ENCODE assay signal across 22 mouse cellular contexts in genomic region chr1:131733474-131734180, GRCm38 (mm10). TPM values are rescaled to one million over a fixed set of nuclear protein-coding genes. Genes with fewer than 3 reads are reported as not detected.
A peak's percentile ranks its signal among the peaks of the same experiment; 100 is the strongest.
DNase-seq lines count a peak whose midpoint lies in the region; ATAC-seq and TF ChIP-seq lines count a peak whose summit lies in the region.
"Had no signal": no experiment of that assay in that cellular context is flagged by ENCODE, and none has a peak within 500 bp of the region (broad histone marks: within the 10 kb centered on the region; RNA-seq: fewer than 3 reads in every experiment).

No protein-coding gene starts in this region.

- peaks cover 14% of the 10 kb centered on the region for H3K4me1 ChIP-seq in midbrain, embryonic 10.5 days
- no peaks in the 10 kb centered on the region for H3K4me1 ChIP-seq in midbrain, embryonic 13.5 days (replicated peaks)
- H3K4me1 ChIP-seq in kidney, adult 2 months (ENCODE audit: control insufficient read depth, insufficient read depth, low read length), result peaks cover 16% of the 10 kb centered on the region; the same call in 1 of the 2 replicates
- H3K4me1 ChIP-seq: embryonic facial prominence, embryonic 12.5 days; hindbrain, embryonic 12.5 days; intestine, embryonic 15.5 days had no signal

- TF ChIP-seq POLR2A in kidney, adult 2 months (IDR thresholded peaks at IDR 0.05; ENCODE audit: low read depth, low read length), result no peak

- peak overlapping the region; percentile 58 for H3K27ac ChIP-seq in midbrain, embryonic 10.5 days (replicated peaks)
- H3K27ac ChIP-seq in midbrain, embryonic 13.5 days, result no peak overlapping the region
- H3K27ac ChIP-seq in kidney, adult 2 months (ENCODE audit: insufficient read depth, low read depth, low read length), result peak overlapping the region; percentile 29; the same call in 1 of the 2 replicates
- H3K27ac ChIP-seq: embryonic facial prominence, embryonic 12.5 days; forebrain, embryonic 15.5 days; heart, adult 2 months; hindbrain, embryonic 12.5 days; intestine, embryonic 15.5 days had no signal

- no peaks in the 10 kb centered on the region for H3K9me3 ChIP-seq in midbrain, embryonic 10.5 days (replicated peaks)
- no peaks in the 10 kb centered on the region for H3K9me3 ChIP-seq in midbrain, embryonic 13.5 days
- H3K9me3 ChIP-seq: embryonic facial prominence, embryonic 12.5 days; forebrain, embryonic 15.5 days; hindbrain, embryonic 12.5 days; intestine, embryonic 15.5 days had no signal

- H3K27me3 ChIP-seq in midbrain, embryonic 10.5 days (ENCODE audit: low read depth, poor library complexity, severe bottlenecking), result no peaks in the 10 kb centered on the region
- no peaks in the 10 kb centered on the region for H3K27me3 ChIP-seq in midbrain, embryonic 13.5 days
- no peaks in the 10 kb centered on the region for H3K27me3 ChIP-seq in kidney, adult 2 months (replicated peaks; ENCODE audit: control insufficient read depth, insufficient read depth, low read length)
- H3K27me3 ChIP-seq: embryonic facial prominence, embryonic 12.5 days; forebrain, embryonic 15.5 days; hindbrain, embryonic 12.5 days; intestine, embryonic 15.5 days had no signal

- H3K9ac ChIP-seq in midbrain, embryonic 13.5 days (replicated peaks), result no peak overlapping the region
- H3K9ac ChIP-seq: embryonic facial prominence, embryonic 12.5 days; forebrain, embryonic 15.5 days; hindbrain, embryonic 12.5 days; intestine, embryonic 15.5 days had no signal

- WGBS in midbrain, embryonic 10.5 days, result 52% methylated on average over 13 of the region's 13 CpGs
- WGBS in midbrain, embryonic 13.5 days, result 39% methylated on average over 13 of the region's 13 CpGs
- 44% methylated on average over 13 of the region's 13 CpGs for WGBS in kidney, adult 2 months

- H3K4me2 ChIP-seq in midbrain, embryonic 13.5 days (replicated peaks), result no peak overlapping the region
- H3K4me2 ChIP-seq: embryonic facial prominence, embryonic 12.5 days; forebrain, embryonic 15.5 days; hindbrain, embryonic 12.5 days; intestine, embryonic 15.5 days; liver, embryonic 11.5 days had no signal

- H3K4me3 ChIP-seq in midbrain, embryonic 10.5 days, result no peak overlapping the region
- H3K4me3 ChIP-seq in midbrain, embryonic 13.5 days (replicated peaks), result no peak overlapping the region
- H3K4me3 ChIP-seq in kidney, adult 2 months (ENCODE audit: insufficient read depth, low read depth, low read length), result no peak overlapping the region
- H3K4me3 ChIP-seq: embryonic facial prominence, embryonic 12.5 days; erythroblast, embryonic 14.5 days; forebrain, embryonic 15.5 days; heart, adult 2 months; hindbrain, embryonic 12.5 days; intestine, embryonic 15.5 days had no signal

- no peak for TF ChIP-seq CTCF in kidney, adult 2 months (conservative IDR thresholded peaks at IDR 0.05; ENCODE audit: insufficient read depth, insufficient read length, low read depth, low read length)

- H3K36me3 ChIP-seq in midbrain, embryonic 10.5 days, result no peaks in the 10 kb centered on the region
- H3K36me3 ChIP-seq in midbrain, embryonic 13.5 days, result no peaks in the 10 kb centered on the region
- no peaks in the 10 kb centered on the region for H3K36me3 ChIP-seq in kidney, adult 2 months (ENCODE audit: control insufficient read depth, insufficient read depth, low read length)
- H3K36me3 ChIP-seq: embryonic facial prominence, embryonic 12.5 days; forebrain, embryonic 15.5 days; hindbrain, embryonic 12.5 days; intestine, embryonic 15.5 days had no signal

- no peak for DNase-seq in midbrain, embryonic 10.5 days (ENCODE audit: low spot score)
- peak; percentile 84 for DNase-seq in kidney, adult 2 months
- peak; percentile 54 for DNase-seq in kidney, postnatal 10 days
- DNase-seq in left cerebral cortex, adult 18-20 months (ENCODE audit: low spot score in 2 of 2), result no peak
- no peak for DNase-seq in right cerebral cortex, postnatal 25 days
- no peak for DNase-seq in spleen, postnatal 10 days (ENCODE audit: low spot score in 2 of 2)
- DNase-seq: adrenal gland, postnatal 14 days; cerebellum, adult 9-11 months; gastrocnemius, postnatal 14 days; heart, adult 2 months; lung, adult 18-20 months; thymus, postnatal 25 days had no signal

- ATAC-seq in midbrain, embryonic 13.5 days, result no peak
- ATAC-seq: forebrain, embryonic 15.5 days; intestine, embryonic 15.5 days had no signal

RNA-seq across cellular contexts. Expression of gene Slc26a9, which starts 10.2 kb away (rescaled TPM):
- polyA plus RNA-seq in midbrain, embryonic 10.5 days (2016; fragmentation: Nextera tagmentation; extraction: Ambion mirVana), result not detected in 2 replicates
- 0.03 TPM in 1 of 2 replicates, not detected in the other for polyA plus RNA-seq in midbrain, embryonic 13.5 days (2015; fragmentation: Nextera tagmentation; extraction: Ambion mirVana)
- polyA plus RNA-seq in kidney, adult 2 months (2012; rRNA removed), result not detected in 2 replicates
- total RNA-seq in left cerebral cortex, adult 18-20 months (2021), result under 1 TPM in 1 of 2 experiments, not detected in 1; 0.07 TPM
- total RNA-seq: gastrocnemius, postnatal 14 days; heart, adult 2 months; megakaryocyte-erythroid progenitor cell, adult 5-6 weeks had no signal
- polyA plus RNA-seq: C2C12; erythroblast, embryonic 14.5 days; limb, embryonic 11.5 days; liver, embryonic 11.5 days had no signal

RNA-seq across cellular contexts. Expression of gene Rab7b, which starts 45.1 kb away (rescaled TPM):
- 0.77 and 1.4 TPM in 2 replicates for polyA plus RNA-seq in midbrain, embryonic 10.5 days (2016; fragmentation: Nextera tagmentation; extraction: Ambion mirVana)
- polyA plus RNA-seq in midbrain, embryonic 13.5 days (2015; fragmentation: Nextera tagmentation; extraction: Ambion mirVana), result 0.63 and 1.1 TPM in 2 replicates
- 1.6 and 2.2 TPM in 2 replicates for polyA plus RNA-seq in kidney, adult 2 months (2012; rRNA removed)
- total RNA-seq in left cerebral cortex, adult 18-20 months (2021), result 1 to 10 TPM; 1.4 to 3.1 TPM
- polyA plus RNA-seq: erythroblast, embryonic 14.5 days had no signal

Comparison
In these comparisons a context has a peak if more than half of its experiments do, and no peak if none do; other contexts are left out.
1. DNase-seq: peak in kidney, adult 2 months (single experiment) and kidney, postnatal 10 days (single experiment); none in midbrain, embryonic 10.5 days (single experiment), left cerebral cortex, adult 18-20 months (0 of 2), right cerebral cortex, postnatal 25 days (single experiment) and spleen, postnatal 10 days (0 of 2).